Comparison of ENCODE assay signal across 27 mouse cellular contexts in genomic region chr16:88941106-88941505, GRCm38 (mm10). TPM values are rescaled to one million over a fixed set of nuclear protein-coding genes. Genes with fewer than 3 reads are reported as not detected.
DNase-seq lines count a peak whose midpoint lies in the region; ATAC-seq and TF ChIP-seq lines count a peak whose summit lies in the region.
"Had no signal": no experiment of that assay in that cellular context is flagged by ENCODE, and none has a peak within 500 bp of the region (broad histone marks: within the 10 kb centered on the region; RNA-seq: fewer than 3 reads in every experiment).

No protein-coding gene starts in this region.

- WGBS in forebrain, embryonic 15.5 days, result 64% methylated on average over 6 of the region's 6 CpGs
- 89% methylated on average over 6 of the region's 6 CpGs for WGBS in forebrain, embryonic 12.5 days
- 47% methylated on average over 6 of the region's 6 CpGs for WGBS in forebrain, postnatal 0 days
- WGBS in liver, embryonic 11.5 days, result 84% methylated on average over 6 of the region's 6 CpGs

- peak; percentile 37 to 58 for DNase-seq in cerebellum, postnatal 10 days
- DNase-seq in cerebellum, adult 18-20 months, result no peak
- peak; percentile 20 for DNase-seq in left cerebral cortex, postnatal 4 days
- no peak for DNase-seq in left cerebral cortex, adult 2 months (ENCODE audit: extremely low spot score in 1 of 2, low spot score in 2 of 2)
- peak; percentile 27 for DNase-seq in forebrain, postnatal 0 days
- no peak for DNase-seq in liver, embryonic 11.5 days (ENCODE audit: low spot score)
- DNase-seq: adrenal gland, adult 8-10 months; adrenal gland, postnatal 36 days; B cell, adult 2 months; cerebellum, adult 2 months; cerebellum, postnatal 36 days; gastrocnemius, adult 2 months; gastrocnemius, postnatal 25 days; kidney, adult 2 months had no signal

- H3K27ac ChIP-seq in forebrain, embryonic 15.5 days (replicated peaks), result no peak overlapping the region
- H3K27ac ChIP-seq in forebrain, embryonic 12.5 days, result no peak overlapping the region
- no peak overlapping the region for H3K27ac ChIP-seq in left cerebral cortex, adult 2 months
- H3K27ac ChIP-seq in forebrain, postnatal 0 days (ENCODE audit: low read depth, low read length), result no peak overlapping the region
- H3K27ac ChIP-seq in liver, embryonic 11.5 days (ENCODE audit: low read depth, low read length), result no peak overlapping the region
- H3K27ac ChIP-seq: embryonic facial prominence, embryonic 10.5 days; gastrocnemius, adult 2 months; hindbrain, embryonic 10.5 days; intestine, embryonic 15.5 days had no signal

- H3K4me1 ChIP-seq in forebrain, embryonic 15.5 days, result peaks cover 4% of the 10 kb centered on the region; the same call in 1 of the 2 replicates
- H3K4me1 ChIP-seq in forebrain, embryonic 12.5 days, result no peaks in the 10 kb centered on the region
- 0 out of 2 replicates have a peak, but pooled peaks cover 5% of the 10 kb centered on the region for H3K4me1 ChIP-seq in forebrain, postnatal 0 days (ENCODE audit: insufficient read depth)
- H3K4me1 ChIP-seq in liver, embryonic 11.5 days (replicated peaks; ENCODE audit: control insufficient read depth, insufficient read depth, low read length), result no peaks in the 10 kb centered on the region
- H3K4me1 ChIP-seq: embryonic facial prominence, embryonic 10.5 days; heart, embryonic 12.5 days; hindbrain, embryonic 10.5 days; intestine, embryonic 15.5 days had no signal

- no peaks in the 10 kb centered on the region for H3K9me3 ChIP-seq in forebrain, embryonic 15.5 days
- H3K9me3 ChIP-seq in forebrain, embryonic 12.5 days, result no peaks in the 10 kb centered on the region
- no peaks in the 10 kb centered on the region for H3K9me3 ChIP-seq in forebrain, postnatal 0 days (ENCODE audit: low read length)
- H3K9me3 ChIP-seq in liver, embryonic 11.5 days (ENCODE audit: control insufficient read depth, low read length), result no peaks in the 10 kb centered on the region
- H3K9me3 ChIP-seq: embryonic facial prominence, embryonic 10.5 days; heart, embryonic 12.5 days; hindbrain, embryonic 10.5 days; intestine, embryonic 15.5 days had no signal

- intact Hi-C loops in left cerebral cortex, postnatal 4 days (cut with DNase I), result no loop called here
- intact Hi-C loops in left cerebral cortex, adult 2 months (cut with DNase I), result no loop called here

- no peaks in the 10 kb centered on the region for H3K36me3 ChIP-seq in forebrain, embryonic 15.5 days
- H3K36me3 ChIP-seq in forebrain, embryonic 12.5 days (replicated peaks), result no peaks in the 10 kb centered on the region
- no peaks in the 10 kb centered on the region for H3K36me3 ChIP-seq in forebrain, postnatal 0 days (ENCODE audit: insufficient read depth)
- no peaks in the 10 kb centered on the region for H3K36me3 ChIP-seq in liver, embryonic 11.5 days (ENCODE audit: control insufficient read depth, insufficient read depth, low read length)
- H3K36me3 ChIP-seq: embryonic facial prominence, embryonic 10.5 days; G1E; heart, embryonic 12.5 days; hindbrain, embryonic 10.5 days; intestine, embryonic 15.5 days had no signal

- no peak overlapping the region for H3K4me2 ChIP-seq in forebrain, embryonic 15.5 days (replicated peaks)
- no peak overlapping the region for H3K4me2 ChIP-seq in forebrain, embryonic 12.5 days
- H3K4me2 ChIP-seq in forebrain, postnatal 0 days (ENCODE audit: low read depth), result no peak overlapping the region
- no peak overlapping the region for H3K4me2 ChIP-seq in liver, embryonic 11.5 days
- H3K4me2 ChIP-seq: heart, embryonic 12.5 days; intestine, embryonic 15.5 days had no signal

- ATAC-seq in forebrain, embryonic 15.5 days (replicated peaks), result peak; percentile 53; the same call in 1 of the 2 replicates
- no peak for ATAC-seq in forebrain, embryonic 12.5 days (ENCODE audit: low FRiP score)
- no peak; the same call in 1 of the 2 replicates for ATAC-seq in forebrain, postnatal 0 days
- no peak for ATAC-seq in liver, embryonic 11.5 days (replicated peaks; ENCODE audit: low FRiP score)
- ATAC-seq: CD4-positive, CD25-positive, alpha-beta regulatory T cell, adult 4 months; intestine, embryonic 15.5 days had no signal

- H3K9ac ChIP-seq in forebrain, embryonic 15.5 days (replicated peaks), result no peak overlapping the region
- no peak overlapping the region for H3K9ac ChIP-seq in forebrain, embryonic 12.5 days
- no peak overlapping the region for H3K9ac ChIP-seq in forebrain, postnatal 0 days
- no peak overlapping the region for H3K9ac ChIP-seq in liver, embryonic 11.5 days (ENCODE audit: low read depth, low read length)
- H3K9ac ChIP-seq: heart, embryonic 12.5 days; intestine, embryonic 15.5 days had no signal

- H3K27me3 ChIP-seq in forebrain, embryonic 15.5 days, result no peaks in the 10 kb centered on the region
- H3K27me3 ChIP-seq in forebrain, embryonic 12.5 days, result no peaks in the 10 kb centered on the region
- H3K27me3 ChIP-seq in forebrain, postnatal 0 days (ENCODE audit: insufficient read depth, low read length), result no peaks in the 10 kb centered on the region
- no peaks in the 10 kb centered on the region for H3K27me3 ChIP-seq in liver, embryonic 11.5 days (replicated peaks; ENCODE audit: control insufficient read depth, insufficient read depth, low read length)
- H3K27me3 ChIP-seq: heart, embryonic 12.5 days; intestine, embryonic 15.5 days had no signal

- no peak for TF ChIP-seq CTCF in left cerebral cortex, adult 2 months (IDR thresholded peaks at IDR 0.05)
- TF ChIP-seq CTCF in forebrain, postnatal 0 days (IDR thresholded peaks at IDR 0.05; ENCODE audit: low read depth), result no peak

- no peak overlapping the region for H3K4me3 ChIP-seq in forebrain, embryonic 15.5 days
- no peak overlapping the region for H3K4me3 ChIP-seq in forebrain, embryonic 12.5 days (replicated peaks)
- no peak overlapping the region for H3K4me3 ChIP-seq in left cerebral cortex, adult 2 months
- no peak overlapping the region for H3K4me3 ChIP-seq in forebrain, postnatal 0 days (ENCODE audit: low read depth, low read length)
- H3K4me3 ChIP-seq in liver, embryonic 11.5 days (ENCODE audit: low read depth, low read length), result no peak overlapping the region
- H3K4me3 ChIP-seq: embryonic facial prominence, embryonic 10.5 days; gastrocnemius, adult 2 months; heart, embryonic 12.5 days; hindbrain, embryonic 10.5 days; intestine, embryonic 15.5 days had no signal

RNA-seq across cellular contexts. Expression of gene Krtap19-9b, which starts 9.0 kb away (rescaled TPM):
- not detected in 2 replicates for polyA plus RNA-seq in forebrain, embryonic 15.5 days (2015; fragmentation: Nextera tagmentation; extraction: Ambion mirVana)
- not detected in 2 replicates for polyA plus RNA-seq in forebrain, embryonic 12.5 days (2016; fragmentation: Nextera tagmentation; extraction: Ambion mirVana)
- total RNA-seq in left cerebral cortex, postnatal 4 days (2021), result not detected
- not detected for total RNA-seq in left cerebral cortex, adult 2 months (2021)
- total RNA-seq in forebrain, postnatal 0 days (2014; rRNA removed), result not detected in 2 replicates
- polyA plus RNA-seq in forebrain, postnatal 0 days (2015; fragmentation: Nextera tagmentation; extraction: Ambion mirVana), result not detected in 2 replicates
- polyA plus RNA-seq in liver, embryonic 11.5 days (2014; fragmentation: Nextera tagmentation; extraction: Ambion mirVana), result not detected in 2 replicates
- total RNA-seq: adrenal gland, adult 8-10 months; adrenal gland, postnatal 36 days; G1E; gastrocnemius, adult 2 months; gastrocnemius, postnatal 25 days; granulocyte monocyte progenitor cell, adult 5-6 weeks; heart, adult 8-10 months; heart, postnatal 25 days had no signal
- polyA plus RNA-seq: CD4-positive, CD25-positive, alpha-beta regulatory T cell, adult 4 months; cerebellum, adult 2 months; embryonic facial prominence, embryonic 10.5 days; embryonic facial prominence, embryonic 14.5 days; G1E; heart, embryonic 12.5 days; heart, embryonic 16.5 days; hindbrain, embryonic 10.5 days; intestine, embryonic 15.5 days; kidney, adult 2 months had no signal

RNA-seq across cellular contexts. Expression of gene Krtap16-3, which starts 21.6 kb away (rescaled TPM):
- polyA plus RNA-seq in forebrain, embryonic 15.5 days (2015; fragmentation: Nextera tagmentation; extraction: Ambion mirVana), result not detected in 2 replicates
- polyA plus RNA-seq in forebrain, embryonic 12.5 days (2016; fragmentation: Nextera tagmentation; extraction: Ambion mirVana), result not detected in 2 replicates
- not detected for total RNA-seq in left cerebral cortex, postnatal 4 days (2021)
- total RNA-seq in left cerebral cortex, adult 2 months (2021), result not detected
- not detected in 2 replicates for total RNA-seq in forebrain, postnatal 0 days (2014; rRNA removed)
- polyA plus RNA-seq in forebrain, postnatal 0 days (2015; fragmentation: Nextera tagmentation; extraction: Ambion mirVana), result not detected in 2 replicates
- not detected in 2 replicates for polyA plus RNA-seq in liver, embryonic 11.5 days (2014; fragmentation: Nextera tagmentation; extraction: Ambion mirVana)
- total RNA-seq: adrenal gland, adult 8-10 months; adrenal gland, postnatal 36 days; G1E; gastrocnemius, adult 2 months; gastrocnemius, postnatal 25 days; granulocyte monocyte progenitor cell, adult 5-6 weeks; heart, adult 8-10 months; heart, postnatal 25 days had no signal
- polyA plus RNA-seq: CD4-positive, CD25-positive, alpha-beta regulatory T cell, adult 4 months; cerebellum, adult 2 months; embryonic facial prominence, embryonic 10.5 days; embryonic facial prominence, embryonic 14.5 days; G1E; heart, embryonic 12.5 days; heart, embryonic 16.5 days; hindbrain, embryonic 10.5 days; intestine, embryonic 15.5 days; kidney, adult 2 months had no signal

RNA-seq across cellular contexts. Expression of gene Krtap19-5, which starts 44.8 kb away (rescaled TPM):
- polyA plus RNA-seq in forebrain, embryonic 15.5 days (2015; fragmentation: Nextera tagmentation; extraction: Ambion mirVana), result not detected in 2 replicates
- polyA plus RNA-seq in forebrain, embryonic 12.5 days (2016; fragmentation: Nextera tagmentation; extraction: Ambion mirVana), result not detected in 2 replicates
- not detected for total RNA-seq in left cerebral cortex, postnatal 4 days (2021)
- total RNA-seq in left cerebral cortex, adult 2 months (2021), result not detected
- total RNA-seq in forebrain, postnatal 0 days (2014; rRNA removed), result not detected in 2 replicates
- not detected in 2 replicates for polyA plus RNA-seq in forebrain, postnatal 0 days (2015; fragmentation: Nextera tagmentation; extraction: Ambion mirVana)
- not detected in 2 replicates for polyA plus RNA-seq in liver, embryonic 11.5 days (2014; fragmentation: Nextera tagmentation; extraction: Ambion mirVana)
- total RNA-seq: adrenal gland, adult 8-10 months; adrenal gland, postnatal 36 days; G1E; gastrocnemius, adult 2 months; gastrocnemius, postnatal 25 days; granulocyte monocyte progenitor cell, adult 5-6 weeks; heart, adult 8-10 months; heart, postnatal 25 days had no signal
- polyA plus RNA-seq: CD4-positive, CD25-positive, alpha-beta regulatory T cell, adult 4 months; cerebellum, adult 2 months; embryonic facial prominence, embryonic 10.5 days; embryonic facial prominence, embryonic 14.5 days; G1E; heart, embryonic 12.5 days; heart, embryonic 16.5 days; hindbrain, embryonic 10.5 days; intestine, embryonic 15.5 days; kidney, adult 2 months had no signal

RNA-seq across cellular contexts. Expression of gene Krtap19-4, which starts 56.2 kb away (rescaled TPM):
- polyA plus RNA-seq in forebrain, embryonic 15.5 days (2015; fragmentation: Nextera tagmentation; extraction: Ambion mirVana), result not detected in 2 replicates
- not detected in 2 replicates for polyA plus RNA-seq in forebrain, embryonic 12.5 days (2016; fragmentation: Nextera tagmentation; extraction: Ambion mirVana)
- total RNA-seq in left cerebral cortex, postnatal 4 days (2021), result not detected
- total RNA-seq in left cerebral cortex, adult 2 months (2021), result not detected
- total RNA-seq in forebrain, postnatal 0 days (2014; rRNA removed), result not detected in 2 replicates
- polyA plus RNA-seq in forebrain, postnatal 0 days (2015; fragmentation: Nextera tagmentation; extraction: Ambion mirVana), result not detected in 2 replicates
- polyA plus RNA-seq in liver, embryonic 11.5 days (2014; fragmentation: Nextera tagmentation; extraction: Ambion mirVana), result not detected in 2 replicates
- total RNA-seq: adrenal gland, adult 8-10 months; adrenal gland, postnatal 36 days; G1E; gastrocnemius, adult 2 months; gastrocnemius, postnatal 25 days; granulocyte monocyte progenitor cell, adult 5-6 weeks; heart, adult 8-10 months; heart, postnatal 25 days had no signal
- polyA plus RNA-seq: CD4-positive, CD25-positive, alpha-beta regulatory T cell, adult 4 months; cerebellum, adult 2 months; embryonic facial prominence, embryonic 10.5 days; embryonic facial prominence, embryonic 14.5 days; G1E; heart, embryonic 12.5 days; heart, embryonic 16.5 days; hindbrain, embryonic 10.5 days; intestine, embryonic 15.5 days; kidney, adult 2 months had no signal

Comparison
In these comparisons a context has a peak if more than half of its experiments do, and no peak if none do; other contexts are left out.
1. DNase-seq: peak in cerebellum, postnatal 10 days (2 of 2), left cerebral cortex, postnatal 4 days (single experiment) and forebrain, postnatal 0 days (single experiment); none in cerebellum, adult 18-20 months (0 of 2), left cerebral cortex, adult 2 months (0 of 2) and liver, embryonic 11.5 days (single experiment).